In the genomic region with DNA sequence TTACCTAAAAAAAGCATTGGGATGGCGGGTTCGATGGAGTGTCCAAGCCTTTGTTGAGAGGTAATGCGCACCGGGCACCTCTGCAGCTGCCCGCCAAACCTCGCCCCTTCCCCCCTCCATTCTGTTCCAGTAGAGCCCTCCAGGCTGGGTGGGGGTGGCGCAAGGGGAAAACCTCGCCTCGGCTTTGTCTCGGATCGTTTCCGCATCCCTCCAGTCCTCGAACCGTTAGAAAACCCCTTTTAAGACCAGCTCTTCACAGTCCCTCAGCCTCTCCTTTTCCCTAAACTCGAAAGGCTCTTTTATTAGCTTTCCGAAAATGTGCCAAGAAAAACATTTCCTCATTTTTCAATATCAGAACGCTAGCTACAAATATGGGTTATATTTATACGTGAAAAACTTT, we compare ENCODE assay signal across 8 mouse cellular contexts. TPM values are rescaled to one million over a fixed set of nuclear protein-coding genes. Genes with fewer than 3 reads are reported as not detected.
DNase-seq lines count a peak whose midpoint lies in the region; ATAC-seq and TF ChIP-seq lines count a peak whose summit lies in the region.

No protein-coding gene starts in this region.

- TF ChIP-seq CTCF in lung, adult 2 months (IDR thresholded peaks at IDR 0.05; ENCODE audit: insufficient read depth, low read length), result no peak

- peaks cover 35% of the 10 kb centered on the region for H3K36me3 ChIP-seq in forebrain, embryonic 16.5 days (ENCODE audit: control insufficient read depth, insufficient read depth)
- peaks cover 37% of the 10 kb centered on the region for H3K36me3 ChIP-seq in intestine, embryonic 16.5 days (ENCODE audit: control insufficient read depth, insufficient read depth, low read length)

- TF ChIP-seq POLR2A in lung, adult 2 months (IDR thresholded peaks at IDR 0.05; ENCODE audit: borderline replicate concordance, extremely low read depth, low read depth, low read length), result no peak

- DNase-seq in right cerebral cortex, postnatal 10 days (ENCODE audit: low spot score in 2 of 2), result peak; percentile 80
- DNase-seq in right cerebral cortex, adult 18-20 months, result no peak
- DNase-seq in brain, adult 2 months (ENCODE audit: low read depth, low spot score), result peak; percentile 51
- DNase-seq in lung, adult 2 months, result peak; percentile 54
- DNase-seq in retina, embryonic 14.5 days (ENCODE audit: low spot score), result peak; percentile 74
- DNase-seq in ovary, adult 18-20 months (ENCODE audit: low spot score), result no peak

- no peak for ATAC-seq in forebrain, embryonic 16.5 days
- no peak for ATAC-seq in intestine, embryonic 16.5 days

- no peaks in the 10 kb centered on the region for H3K27me3 ChIP-seq in forebrain, embryonic 16.5 days (replicated peaks; ENCODE audit: control insufficient read depth, insufficient read depth, low read length)
- no peaks in the 10 kb centered on the region for H3K27me3 ChIP-seq in intestine, embryonic 16.5 days (replicated peaks; ENCODE audit: control insufficient read depth, insufficient read depth, low read length)

- under 1% methylated on average over 18 of the region's 18 CpGs for WGBS in forebrain, embryonic 16.5 days
- WGBS in intestine, embryonic 16.5 days, result under 1% methylated on average over 18 of the region's 18 CpGs
- under 1% methylated on average over 18 of the region's 18 CpGs for WGBS in lung, adult 2 months

- H3K9me3 ChIP-seq in forebrain, embryonic 16.5 days (ENCODE audit: control insufficient read depth, low read length), result no peaks in the 10 kb centered on the region
- no peaks in the 10 kb centered on the region for H3K9me3 ChIP-seq in intestine, embryonic 16.5 days (ENCODE audit: control insufficient read depth, low read length)

- H3K4me3 ChIP-seq in forebrain, embryonic 16.5 days (replicated peaks; ENCODE audit: low read length), result peak overlapping the region; percentile 63
- H3K4me3 ChIP-seq in intestine, embryonic 16.5 days (ENCODE audit: low read length), result peak overlapping the region; percentile 68
- H3K4me3 ChIP-seq in lung, adult 2 months (replicated peaks; ENCODE audit: extremely low read depth, low read depth, low read length), result peak overlapping the region; percentile 88

- H3K9ac ChIP-seq in forebrain, embryonic 16.5 days (replicated peaks; ENCODE audit: low read depth, low read length), result peak overlapping the region; percentile 83
- peak overlapping the region; percentile 81 for H3K9ac ChIP-seq in intestine, embryonic 16.5 days (ENCODE audit: low read depth, low read length)

- H3K27ac ChIP-seq in forebrain, embryonic 16.5 days (ENCODE audit: low read length), result peak overlapping the region; percentile 94
- peak overlapping the region; percentile 94 for H3K27ac ChIP-seq in intestine, embryonic 16.5 days (ENCODE audit: low read length)

- peak overlapping the region; percentile 2; the same call in 1 of the 2 replicates for H3K4me2 ChIP-seq in forebrain, embryonic 16.5 days (ENCODE audit: low read length)
- H3K4me2 ChIP-seq in intestine, embryonic 16.5 days (ENCODE audit: low read depth, low read length), result peak overlapping the region; percentile 87

- H3K4me1 ChIP-seq in forebrain, embryonic 16.5 days (replicated peaks; ENCODE audit: control insufficient read depth, insufficient read depth, low read length), result peaks cover 56% of the 10 kb centered on the region
- H3K4me1 ChIP-seq in intestine, embryonic 16.5 days (ENCODE audit: control insufficient read depth, insufficient read depth, low read length), result peaks cover 32% of the 10 kb centered on the region
- peaks cover 21% of the 10 kb centered on the region for H3K4me1 ChIP-seq in lung, adult 2 months (ENCODE audit: control insufficient read depth, insufficient read depth, low read length)

RNA-seq across cellular contexts. Expression of a gene that starts 0.6 kb away (rescaled TPM):
- 1,979 and 2,045 TPM in 2 replicates for polyA plus RNA-seq in forebrain, embryonic 16.5 days (2015; fragmentation: Nextera tagmentation; extraction: Ambion mirVana)
- polyA plus RNA-seq in intestine, embryonic 16.5 days (2015; fragmentation: Nextera tagmentation; extraction: Ambion mirVana), result 559 and 622 TPM in 2 replicates
- polyA plus RNA-seq in lung, adult 2 months (2012; rRNA removed), result 258 and 298 TPM in 2 replicates

RNA-seq across cellular contexts. Expression of a gene that starts 3.8 kb away (rescaled TPM):
- 10.6 and 13.2 TPM in 2 replicates for polyA plus RNA-seq in forebrain, embryonic 16.5 days (2015; fragmentation: Nextera tagmentation; extraction: Ambion mirVana)
- polyA plus RNA-seq in intestine, embryonic 16.5 days (2015; fragmentation: Nextera tagmentation; extraction: Ambion mirVana), result 10.0 and 11.8 TPM in 2 replicates
- polyA plus RNA-seq in lung, adult 2 months (2012; rRNA removed), result 6.8 and 8.2 TPM in 2 replicates

RNA-seq across cellular contexts. Expression of a gene that starts 14.5 kb away (rescaled TPM):
- polyA plus RNA-seq in forebrain, embryonic 16.5 days (2015; fragmentation: Nextera tagmentation; extraction: Ambion mirVana), result 83.5 and 89.3 TPM in 2 replicates
- 56.9 and 58.5 TPM in 2 replicates for polyA plus RNA-seq in intestine, embryonic 16.5 days (2015; fragmentation: Nextera tagmentation; extraction: Ambion mirVana)
- 81.9 and 89.7 TPM in 2 replicates for polyA plus RNA-seq in lung, adult 2 months (2012; rRNA removed)

RNA-seq across cellular contexts. Expression of a gene that starts 16.0 kb away (rescaled TPM):
- 6.4 and 9.9 TPM in 2 replicates for polyA plus RNA-seq in forebrain, embryonic 16.5 days (2015; fragmentation: Nextera tagmentation; extraction: Ambion mirVana)
- polyA plus RNA-seq in intestine, embryonic 16.5 days (2015; fragmentation: Nextera tagmentation; extraction: Ambion mirVana), result 16.0 and 16.2 TPM in 2 replicates
- polyA plus RNA-seq in lung, adult 2 months (2012; rRNA removed), result 133 TPM in 2 replicates

RNA-seq across cellular contexts. Expression of a gene that starts 23.6 kb away (rescaled TPM):
- polyA plus RNA-seq in forebrain, embryonic 16.5 days (2015; fragmentation: Nextera tagmentation; extraction: Ambion mirVana), result 23.4 and 26.1 TPM in 2 replicates
- polyA plus RNA-seq in intestine, embryonic 16.5 days (2015; fragmentation: Nextera tagmentation; extraction: Ambion mirVana), result 47.7 and 51.7 TPM in 2 replicates
- polyA plus RNA-seq in lung, adult 2 months (2012; rRNA removed), result 16.5 and 26.2 TPM in 2 replicates

Comparison
In these comparisons a context has a peak if more than half of its experiments do, and no peak if none do; other contexts are left out.
1. DNase-seq: peak in right cerebral cortex, postnatal 10 days (2 of 2), brain, adult 2 months (single experiment), lung, adult 2 months (single experiment) and retina, embryonic 14.5 days (single experiment); none in right cerebral cortex, adult 18-20 months (single experiment) and ovary, adult 18-20 months (single experiment).
2. Peak in every context shown above with its lines, with median percentiles within 50 percentile points of each other: H3K4me3 ChIP-seq.